In the genomic region with DNA sequence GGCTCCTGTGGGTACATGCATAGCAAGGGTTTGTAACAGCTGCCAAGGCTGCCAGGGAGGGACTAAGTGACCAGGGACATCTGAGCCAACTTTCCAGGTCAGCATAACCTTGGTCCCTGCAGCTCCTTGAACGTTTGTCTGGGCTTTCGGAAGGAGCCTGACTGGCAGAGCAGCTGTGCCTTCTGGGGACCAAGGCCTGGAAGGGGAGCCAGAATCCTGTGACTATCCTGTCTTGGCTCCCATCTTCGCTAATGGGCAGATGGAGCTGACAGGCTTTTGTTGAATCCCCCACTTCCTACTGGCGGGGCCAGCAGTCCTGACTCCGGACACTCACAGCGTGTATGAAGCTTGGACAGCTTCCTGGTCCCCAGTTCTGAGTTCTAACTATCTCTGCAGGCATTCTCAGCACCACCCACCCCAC, we compare ENCODE assay signal across 15 mouse cellular contexts. TPM values are rescaled to one million over a fixed set of nuclear protein-coding genes. Genes with fewer than 3 reads are reported as not detected.
DNase-seq lines count a peak whose midpoint lies in the region; TF ChIP-seq lines count a peak whose summit lies in the region.
"Had no signal": no experiment of that assay in that cellular context is flagged by ENCODE, and none has a peak within 500 bp of the region (broad histone marks: within the 10 kb centered on the region; RNA-seq: fewer than 3 reads in every experiment).

No protein-coding gene starts in this region.

- H3K4me3 ChIP-seq in layer of hippocampus, adult 2 months, result no peak overlapping the region

- DNase-seq in layer of hippocampus, adult 2 months (ENCODE audit: low spot score in 2 of 2), result no peak
- DNase-seq in layer of hippocampus, adult 9-10 months (ENCODE audit: low spot score), result no peak
- DNase-seq in adrenal gland, postnatal 36 days, result peak; percentile 42 to 62
- DNase-seq in cerebellum, adult 9-10 months, result peak; percentile 93
- DNase-seq in gastrocnemius, postnatal 25 days, result peak; percentile 72
- no peak for DNase-seq in urinary bladder, postnatal 25 days (ENCODE audit: low spot score)
- DNase-seq in right cerebral cortex, adult 18-20 months, result no peak
- no peak for DNase-seq in heart, adult 8-10 months (ENCODE audit: low spot score)
- DNase-seq: forebrain, postnatal 0 days; heart, postnatal 10 days; kidney, adult 8-10 months; liver, postnatal 0 days; lung, postnatal 36 days; thymus, postnatal 25 days had no signal

- TF ChIP-seq CTCF in layer of hippocampus, adult 2 months (conservative IDR thresholded peaks at IDR 0.05), result no peak

- peak overlapping the region; percentile 83 for H3K27ac ChIP-seq in layer of hippocampus, adult 2 months
- H3K27ac ChIP-seq: stomach, postnatal 0 days had no signal

RNA-seq across cellular contexts. Expression of gene Camk2b, which starts 51.1 kb away (rescaled TPM):
- 1,000 to 10,000 TPM; 1,149 to 1,215 TPM for total RNA-seq in layer of hippocampus, adult 2 months (2021)
- 10 to 100 TPM in 1 of 2 experiments, 1 to 10 TPM in 1; 7.8 to 14.5 TPM for total RNA-seq in adrenal gland, postnatal 36 days (2021)
- 100 to 1,000 TPM; 115 to 121 TPM for total RNA-seq in gastrocnemius, postnatal 25 days (2021)
- 10 to 100 TPM in 2 of 4 experiments, 1 to 10 TPM in 2; 6.5 to 14.8 (median 10.1) TPM for total RNA-seq in heart, adult 8-10 months (2022)

RNA-seq across cellular contexts. Expression of gene Ykt6, which starts 59.5 kb away (rescaled TPM):
- total RNA-seq in layer of hippocampus, adult 2 months (2021), result 10 to 100 TPM; 63.4 to 71.4 TPM
- 10 to 100 TPM; 70.0 to 86.4 TPM for total RNA-seq in adrenal gland, postnatal 36 days (2021)
- 10 to 100 TPM; 38.1 to 38.9 TPM for total RNA-seq in gastrocnemius, postnatal 25 days (2021)
- 10 to 100 TPM; 54.8 to 67.3 (median 62.1) TPM for total RNA-seq in heart, adult 8-10 months (2022)

Comparison
In these comparisons a context has a peak if more than half of its experiments do, and no peak if none do; other contexts are left out.
1. DNase-seq: peak in adrenal gland, postnatal 36 days (2 of 2), cerebellum, adult 9-10 months (single experiment) and gastrocnemius, postnatal 25 days (single experiment); none in layer of hippocampus, adult 2 months (0 of 2), layer of hippocampus, adult 9-10 months (single experiment), urinary bladder, postnatal 25 days (single experiment), right cerebral cortex, adult 18-20 months (single experiment) and heart, adult 8-10 months (single experiment).
2. RNA of gene Camk2b, which starts 51.1 kb away (total RNA-seq): 1,149 to 1,215 TPM in layer of hippocampus, adult 2 months; 115 to 121 TPM in gastrocnemius, postnatal 25 days, 7.8 to 14.5 TPM in adrenal gland, postnatal 36 days and 6.5 to 14.8 TPM in heart, adult 8-10 months; every median in the first group is over 4 times any median in the second.